Mouse (Mus musculus) liver, embryonic 15.5 days (tissue): Measurements from ENCODE around the gene Prpmp5. TPM values are rescaled to one million over a fixed set of nuclear protein-coding genes. Genes with fewer than 3 reads are reported as not detected.
"Not testable (repeated sequence)": the region's sequence is repeated elsewhere in the genome, so short reads cannot be mapped to it uniquely, and the experiment has no call there.

ENCODE experiments used
- ATAC-seq: fragments of 200-750 bp; cut with Nextera tagmentation; 2 replicates; pipeline ENCODE4 v1.8.0; 2017; ENCODE audit warnings: moderate number of reproducible peaks, mild to moderate bottlenecking, moderate library complexity; ENCODE audit not compliant: insufficient read depth
- H3K27ac ChIP-seq: fragments of 300-500 bp; sonication (generic); replicated peaks from 2 replicates; pipeline ENCODE4 v1.5.1; 2015; ENCODE audit warnings: mild to moderate bottlenecking, inconsistent platforms
- H3K27me3 ChIP-seq: fragments of 300-500 bp; sonication (generic); 2 replicates; pipeline ENCODE4 v1.6.1; 2015; ENCODE audit warnings: mild to moderate bottlenecking, inconsistent platforms
- H3K36me3 ChIP-seq: fragments of 300-500 bp; sonication (generic); replicated peaks from 2 replicates; pipeline ENCODE4 v1.6.1; 2015; ENCODE audit warnings: moderate library complexity, mild to moderate bottlenecking, inconsistent platforms
- H3K4me1 ChIP-seq: fragments of 300-500 bp; sonication (generic); replicated peaks from 2 replicates; pipeline ENCODE4 v1.6.1; 2015; ENCODE audit warnings: inconsistent platforms
- H3K4me2 ChIP-seq: fragments of 300-500 bp; sonication (generic); 2 replicates; pipeline ENCODE4 v1.6.1; 2015; ENCODE audit warnings: moderate library complexity, mild to moderate bottlenecking, inconsistent platforms
- H3K4me3 ChIP-seq: fragments of 300-500 bp; sonication (generic); replicated peaks from 2 replicates; pipeline ENCODE4 v1.5.1; 2015; ENCODE audit warnings: mild to moderate bottlenecking, inconsistent platforms
- H3K9ac ChIP-seq: fragments of 300-500 bp; sonication (generic); 2 replicates; pipeline ENCODE4 v1.6.1; 2015; ENCODE audit warnings: moderate library complexity, mild to moderate bottlenecking, inconsistent platforms
- H3K9me3 ChIP-seq: fragments of 300-500 bp; sonication (generic); replicated peaks from 2 replicates; pipeline ENCODE4 v1.6.1; 2016; ENCODE audit warnings: inconsistent platforms
- WGBS: fragments of 180-500 bp; shearing (Covaris S2); methylation state at CpG from one replicate; pipeline ENCODE4 v1.1.7; 2015; ENCODE audit warnings: mixed read lengths; ENCODE audit not compliant: insufficient replicate concordance; 5-methylcytosine and 5-hydroxymethylcytosine counted together
- polyA plus RNA-seq: library from polyadenylated mRNA; unstranded; fragments of >200 nt; fragmentation: Nextera tagmentation; extraction: Ambion mirVana; gene quantifications from 2 replicates; pipeline ENCODE4 v1.2.1, GENCODE M21; 2015

The Prpmp5 gene
- polyA plus RNA-seq: not detected in 2 replicates

DNA sequence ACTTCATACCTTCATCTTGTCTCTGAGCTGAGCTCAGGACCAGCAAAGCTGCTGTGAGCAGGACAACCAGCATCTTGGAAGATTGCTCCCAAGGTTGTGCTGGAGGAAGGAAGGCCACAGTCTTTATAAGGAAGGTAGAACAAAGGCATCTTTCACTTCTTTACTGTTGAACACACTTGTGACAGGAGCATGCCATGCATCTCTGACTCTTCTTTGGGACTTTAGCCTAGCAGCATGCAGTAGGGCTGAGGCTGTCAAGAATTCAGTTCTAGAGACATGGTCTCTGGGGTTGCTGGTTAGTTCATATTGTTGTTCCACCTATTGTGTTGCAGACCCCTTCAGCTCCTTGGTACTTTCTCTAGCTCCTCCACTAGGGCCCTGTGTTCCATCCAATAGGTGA is at the start of gene Prpmp5:
Gene Prpmp5 (minus strand): TSS at position 101 of the 400 bp plus-strand sequence.
- H3K4me1 ChIP-seq, H3K27me3 ChIP-seq, H3K9ac ChIP-seq, H3K36me3 ChIP-seq, H3K4me3 ChIP-seq, H3K27ac ChIP-seq, ATAC-seq, H3K9me3 ChIP-seq, H3K4me2 ChIP-seq: not testable (repeated sequence)

- H3K9ac ChIP-seq, H3K4me2 ChIP-seq, H3K27ac ChIP-seq, H3K9me3 ChIP-seq, H3K4me3 ChIP-seq, ATAC-seq, H3K36me3 ChIP-seq, H3K4me1 ChIP-seq, H3K27me3 ChIP-seq: not testable (repeated sequence)
- WGBS: 56% methylated on average over 1 of the region's 1 CpGs
Measured at GRCm38 (mm10) chr6:132364034-132364433, 49.5 kb upstream of the Prpmp5 start, which contains the start of gene Gm8882. Gm8882 (minus strand) TSS chr6:132364134.

Other genes with a start within 250 kb of the Prpmp5 start
- not detected in 2 replicates for gene Prb1, start 104.2 kb downstream of the Prpmp5 start, polyA plus RNA-seq
- gene Gm8882, start 49.4 kb upstream of the Prpmp5 start, polyA plus RNA-seq: not detected in 2 replicates